Mouse (Mus musculus): ENCODE measurements around the gene Il17f.
"Not testable (repeated sequence)": the region's sequence is repeated elsewhere in the genome, so short reads cannot be mapped to it uniquely, and the experiment has no call there.

Il17f gene

DNA sequence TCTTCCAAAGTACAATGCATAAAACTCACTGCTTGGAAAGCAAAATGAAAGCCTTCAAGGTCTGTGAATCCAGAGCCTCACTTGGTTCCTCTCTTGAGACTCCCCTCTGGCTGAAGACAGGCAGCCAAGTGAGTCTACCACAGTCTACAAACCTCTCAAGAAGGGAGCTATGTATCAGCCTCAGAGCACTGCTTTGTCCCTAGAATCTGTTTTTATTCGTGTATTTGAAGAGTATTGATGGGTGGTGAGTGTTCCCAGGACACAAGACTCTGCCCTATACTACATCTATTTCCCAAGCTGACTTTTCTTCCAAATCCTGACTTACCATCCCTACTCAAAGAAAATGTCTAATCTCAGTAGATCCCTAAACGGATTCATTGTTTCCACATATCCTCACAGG lies 12.1 kb downstream of the Il17f start:
- DNase-seq (ENCODE audit: low read depth) = no peak

DNA sequence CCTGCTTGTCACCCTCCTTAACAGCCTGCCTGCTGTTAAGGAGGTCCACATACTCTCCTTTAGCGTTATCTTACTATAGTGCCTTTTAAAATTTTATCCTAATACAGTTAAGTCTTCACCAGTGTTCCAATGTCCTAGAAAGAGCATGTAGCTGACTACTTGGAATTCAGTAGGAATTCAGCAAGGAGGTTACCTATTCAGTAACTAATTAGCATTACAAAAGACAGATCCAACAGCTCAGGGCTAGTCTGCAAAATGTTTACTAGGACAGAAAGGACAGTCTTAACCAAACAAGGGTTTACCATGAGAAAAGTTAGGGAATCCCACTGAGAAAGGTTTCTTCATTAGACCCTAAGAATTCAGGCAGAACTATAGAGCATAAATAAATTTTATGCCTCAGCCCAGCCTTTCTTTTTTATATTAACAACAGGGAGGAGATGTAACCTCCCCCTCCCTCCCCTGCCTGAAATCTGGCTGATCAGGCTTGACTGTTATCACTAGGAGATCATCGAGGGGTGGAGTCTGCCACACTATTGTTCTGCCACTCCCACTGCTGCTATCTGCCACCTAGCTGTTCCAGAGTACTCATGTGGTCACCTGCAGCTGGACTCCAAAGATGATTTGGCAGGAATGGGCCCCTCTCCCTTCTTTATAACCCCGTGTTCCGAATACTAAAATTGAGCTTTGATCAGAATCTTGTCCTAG lies 16.2 kb downstream of the Il17f start:
- not testable (repeated sequence) for DNase-seq (ENCODE audit: low read depth)

DNA sequence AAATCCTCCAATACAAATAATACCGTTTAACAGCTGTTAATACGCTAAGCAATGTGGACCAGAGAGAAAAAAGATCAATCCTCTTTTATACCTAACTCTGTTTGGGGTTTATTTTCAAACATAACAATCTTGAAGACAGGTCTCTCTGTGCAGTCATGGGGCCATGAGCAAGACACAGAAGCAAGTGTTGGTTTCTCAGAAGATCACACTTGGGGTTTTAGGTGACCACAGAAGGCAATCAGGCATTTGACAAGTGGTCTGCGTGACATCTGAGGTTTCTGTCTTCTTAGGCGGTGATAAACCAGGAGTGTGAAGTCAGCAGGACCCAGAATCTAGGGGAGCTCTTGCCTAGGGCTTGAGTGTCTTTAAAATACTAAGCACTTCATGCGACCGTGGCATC lies 23.9 kb downstream of the Il17f start:
- no peak for DNase-seq (ENCODE audit: low read depth)

DNA sequence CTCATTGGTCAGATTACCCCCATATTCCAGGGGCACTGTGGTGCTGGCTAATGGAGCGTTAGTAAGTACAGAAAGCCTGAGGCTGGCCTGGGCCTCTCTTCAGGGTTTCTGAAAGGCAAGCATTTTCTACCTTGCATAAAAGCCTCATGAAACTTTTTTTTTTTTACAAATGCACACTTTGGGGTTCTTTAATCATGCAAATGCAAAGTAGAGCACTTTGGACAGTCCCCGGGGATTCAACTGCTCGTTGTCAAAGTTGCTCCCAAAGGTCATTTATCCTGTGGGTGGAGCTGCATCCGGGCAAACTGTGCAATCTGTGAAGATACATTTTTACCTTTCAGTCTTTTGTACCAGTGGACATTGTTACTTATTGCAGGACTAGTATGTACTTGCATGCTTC lies 29.0 kb downstream of the Il17f start:
- no peak for DNase-seq (ENCODE audit: low read depth)

DNA sequence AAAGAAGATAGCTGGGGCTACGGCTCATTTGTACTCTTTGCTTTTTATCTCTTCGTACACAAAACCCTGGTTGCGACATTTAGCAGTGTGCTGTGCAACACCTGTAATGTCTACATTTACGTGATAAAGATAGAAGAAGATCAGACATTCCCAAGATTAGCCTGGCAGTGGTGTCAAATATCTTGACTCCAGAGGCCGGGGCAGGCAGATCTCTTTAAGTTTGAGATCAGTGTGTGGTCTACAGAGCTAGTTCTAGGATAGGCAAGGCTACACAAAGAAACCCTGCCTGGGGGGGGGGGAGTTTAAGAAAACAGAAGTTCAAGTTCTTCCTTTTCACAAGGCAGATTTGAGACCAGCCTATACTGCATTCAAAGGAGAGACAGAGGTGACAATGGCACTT lies 30.1 kb downstream of the Il17f start:
- DNase-seq (ENCODE audit: low read depth) = no peak

DNA sequence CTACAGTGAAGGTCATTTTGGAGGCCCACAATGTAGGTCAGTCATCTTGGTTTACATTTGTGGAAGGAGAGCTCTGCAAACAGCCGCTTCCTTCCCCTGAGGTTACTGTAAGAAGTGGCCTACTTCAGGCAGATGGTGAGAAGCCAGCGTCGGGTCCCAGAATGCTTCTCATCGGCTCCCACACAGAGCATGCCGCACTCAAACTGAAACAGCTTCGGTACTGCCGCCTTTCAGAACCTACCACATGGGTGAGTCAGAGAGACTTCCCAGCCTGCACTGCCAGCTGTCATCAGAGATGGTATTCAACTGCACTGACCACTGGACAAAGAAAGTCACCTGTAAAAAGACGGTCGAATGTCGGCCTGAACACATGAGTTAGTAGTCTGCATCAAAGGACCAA lies 30.6 kb downstream of the Il17f start:
- no peak for DNase-seq (ENCODE audit: low read depth)

DNA sequence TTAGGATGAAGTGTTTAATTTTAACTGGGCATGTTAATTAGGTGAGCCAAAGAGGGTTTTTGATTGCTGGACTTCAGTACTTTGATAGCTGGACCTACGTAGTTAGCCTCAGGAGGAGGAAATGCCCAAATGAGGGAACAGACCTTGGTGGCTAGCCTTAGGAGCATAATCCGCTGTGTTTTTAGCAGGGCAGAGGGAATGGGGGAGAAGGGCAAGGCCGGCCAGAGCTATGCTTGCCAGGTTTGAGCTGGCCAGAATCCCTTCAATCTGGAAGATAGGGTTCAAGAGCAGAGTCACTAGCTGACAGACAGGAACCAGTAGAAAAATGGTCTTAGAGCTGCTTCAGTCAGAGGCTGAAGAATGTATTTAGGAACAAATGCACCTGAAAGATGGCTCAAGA lies 32.8 kb downstream of the Il17f start:
- no peak for DNase-seq (ENCODE audit: low read depth)

DNA sequence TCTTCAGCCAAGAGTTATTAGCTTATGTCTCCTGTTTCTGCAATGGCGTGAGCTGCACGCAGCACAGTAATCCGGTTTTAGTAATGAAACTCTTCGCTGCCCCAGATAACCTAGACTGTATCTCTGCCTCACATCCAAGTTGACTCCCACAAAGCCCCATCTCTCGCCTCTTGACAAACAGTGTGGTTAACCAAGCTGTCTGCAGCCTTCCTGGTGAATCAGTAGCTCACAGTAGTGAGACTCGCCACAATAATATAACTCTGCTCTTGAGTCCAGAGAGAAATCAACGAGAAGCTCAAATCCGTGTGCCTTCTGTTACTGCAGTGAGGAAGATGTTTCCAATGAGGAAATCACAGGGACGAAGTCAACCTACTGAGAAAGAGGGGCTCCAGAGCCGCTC lies 36.0 kb downstream of the Il17f start:
- no peak for DNase-seq (ENCODE audit: low read depth)

DNA sequence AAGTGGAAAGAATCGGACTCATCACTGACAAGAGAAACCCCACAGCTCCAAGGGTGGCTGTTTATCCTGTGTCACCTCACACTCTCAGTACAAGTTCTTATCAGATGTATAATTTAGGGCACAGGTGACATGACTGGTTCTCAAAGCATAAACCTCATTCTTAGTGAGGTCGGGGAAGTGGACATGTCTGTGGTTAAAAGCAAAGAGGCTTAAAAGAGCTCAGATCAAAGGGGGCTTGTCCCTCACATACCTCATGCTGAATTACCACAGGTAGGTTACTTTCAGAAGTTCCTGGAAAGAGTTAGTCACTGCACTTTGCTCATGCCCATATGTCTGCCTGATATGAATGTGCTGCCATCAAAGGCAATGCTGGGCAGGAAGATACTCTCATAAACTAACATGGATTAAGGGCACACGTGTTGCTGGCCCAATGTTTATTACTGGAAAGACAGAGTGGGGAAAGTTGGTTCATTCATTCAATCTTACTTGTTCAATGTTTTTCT lies 49.9 kb downstream of the Il17f start:
- DNase-seq (ENCODE audit: low read depth) = no peak

DNA sequence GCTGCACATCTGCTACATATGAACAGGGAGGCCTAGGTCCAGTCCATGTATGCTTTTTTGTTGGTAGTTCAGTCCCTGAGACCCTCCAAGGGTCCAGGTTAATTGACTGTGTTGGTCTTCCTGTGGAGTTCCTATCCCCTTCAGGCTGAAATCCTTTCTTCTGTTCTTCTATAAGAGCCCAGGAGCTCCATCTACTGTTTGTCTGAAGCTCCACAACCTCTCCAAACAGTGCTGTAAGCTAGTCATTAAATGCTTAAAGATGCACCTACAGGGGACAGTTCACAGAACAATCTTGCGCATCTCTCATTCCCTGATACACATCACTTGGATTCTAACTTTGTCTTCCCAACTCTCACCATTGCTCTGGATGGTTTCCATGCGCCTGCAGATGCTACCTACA lies 51.9 kb downstream of the Il17f start:
- DNase-seq (ENCODE audit: low read depth) = no peak

DNA sequence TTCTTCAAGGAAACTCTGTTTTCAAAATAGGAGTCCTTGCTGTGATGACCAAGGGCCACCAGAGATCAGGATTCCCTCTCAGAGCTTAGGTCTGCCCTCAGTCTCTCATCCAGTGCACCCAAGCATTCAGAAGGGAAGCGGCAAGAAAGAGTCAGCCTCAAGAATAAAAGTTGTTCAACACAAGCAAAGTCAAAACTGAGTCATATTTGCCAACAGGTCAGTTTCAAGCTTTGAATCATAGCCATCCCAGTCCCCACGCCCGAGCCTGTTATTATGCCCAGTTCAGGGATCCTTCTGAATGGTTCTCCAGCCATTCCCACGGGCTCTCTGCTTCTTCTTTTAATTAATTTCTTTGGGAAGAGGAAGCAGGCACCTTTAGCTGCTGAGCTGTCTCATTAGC lies 53.8 kb downstream of the Il17f start:
- no peak for DNase-seq (ENCODE audit: low read depth)

DNA sequence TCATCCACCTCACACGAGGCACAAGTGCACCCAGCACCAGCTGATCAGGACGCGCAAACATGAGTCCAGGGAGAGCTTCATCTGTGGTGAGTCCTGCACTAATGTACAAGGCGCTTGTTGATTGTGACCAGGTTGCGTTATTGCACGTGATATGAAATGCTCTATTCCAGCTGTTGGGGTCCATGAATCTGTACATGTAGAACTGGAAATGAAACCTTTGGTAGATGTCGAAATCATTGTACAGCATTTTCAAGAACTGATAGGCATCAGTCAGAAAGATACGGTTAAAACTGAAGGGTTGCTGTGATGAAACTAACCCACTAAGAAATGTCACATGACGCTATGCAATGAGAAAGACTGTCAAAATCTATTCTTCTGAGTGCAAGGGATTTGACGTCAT lies 59.5 kb downstream of the Il17f start, which contains the start of gene Il17a:
Gene Il17a, plus strand, starts transcription at position 3 of the 400 bp plus-strand sequence.
- no peak for DNase-seq (ENCODE audit: low read depth)

Measured in c-Kit-positive CD71-positive TER-119-negative erythroid progenitor cells, embryonic 14.5 days (primary cell).